Mouse (Mus musculus): ENCODE measurements around the gene Carmil1. TPM values are rescaled to one million over a fixed set of nuclear protein-coding genes. Genes with fewer than 3 reads are reported as not detected.

The Carmil1 gene
- 7.9 and 8.4 TPM in 2 replicates for polyA plus RNA-seq (2015; fragmentation: Nextera tagmentation; extraction: Ambion mirVana)

DNA sequence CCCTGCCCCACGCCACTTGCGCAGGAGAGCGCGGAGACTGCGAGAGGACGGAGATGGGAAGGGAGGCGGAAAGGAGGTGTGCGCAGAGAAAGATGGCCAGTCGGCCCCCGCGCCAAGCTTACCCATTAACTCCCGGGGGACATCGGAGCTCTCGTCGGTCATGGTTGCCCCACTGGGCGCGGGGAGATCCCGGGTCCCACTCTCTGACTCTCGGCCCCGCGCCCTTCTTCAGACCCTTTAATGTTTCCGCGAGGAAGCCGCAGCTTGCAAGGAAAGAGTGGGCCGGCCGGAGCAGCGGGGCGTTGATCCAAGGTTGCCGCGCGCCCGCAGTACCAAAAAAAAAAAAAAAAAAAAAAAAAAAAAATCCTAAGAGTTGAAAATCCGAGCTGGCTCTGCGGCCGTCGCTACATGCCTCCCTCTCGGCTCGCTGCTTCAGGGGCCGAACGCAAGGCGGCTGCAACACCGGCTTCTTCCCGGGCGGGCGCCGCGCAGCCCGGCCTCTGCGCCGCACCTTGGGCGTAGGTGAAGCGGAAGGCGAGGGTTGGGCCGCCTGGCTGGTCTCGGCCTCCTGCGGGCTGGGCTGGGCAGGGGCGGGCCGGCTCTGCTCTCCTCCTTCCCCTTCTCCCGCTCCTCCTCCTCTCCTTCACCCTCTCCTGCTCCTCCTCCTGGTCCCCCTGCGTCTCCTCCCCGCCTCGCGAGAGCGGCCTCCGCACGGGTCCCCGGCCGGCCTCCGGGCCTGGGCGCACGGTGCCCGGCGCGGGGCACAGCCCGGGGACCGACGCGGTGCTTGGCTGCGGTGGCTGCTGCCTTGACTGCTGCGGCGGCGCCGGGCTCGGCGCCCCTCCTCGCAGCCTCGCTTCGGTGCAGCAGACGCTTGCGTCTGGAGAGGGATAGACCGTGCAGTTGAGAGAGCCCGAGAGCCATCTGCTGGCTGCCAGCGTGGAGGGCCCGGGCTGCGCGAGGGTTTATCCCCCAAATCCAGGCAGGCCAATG is at the start of gene Carmil1:
Gene Carmil1 (minus strand): TSS at position 357 of the 993 bp plus-strand sequence.
- Histone ChIP-seq H3K27ac (replicated peaks) (peak within 1 kb of the TSS; percentile 70), H3K36me3 (no peaks in the 10 kb centered on the region), H3K4me1 (peaks cover 14% of the 10 kb centered on the region), H3K27me3 (replicated peaks) (peaks cover 52% of the 10 kb centered on the region), H3K9me3 (no peaks in the 10 kb centered on the region), H3K4me3 (peak within 1 kb of the TSS; percentile 69), H3K9ac (peak within 1 kb of the TSS; percentile 85), H3K4me2 (peak within 1 kb of the TSS; percentile 96)
- peak; percentile 89 for ATAC-seq (ENCODE audit: extremely low read depth, insufficient number of reproducible peaks, low FRiP score, low TSS enrichment)
- WGBS: under 1% methylated on average over 95 of the region's 96 CpGs

DNA sequence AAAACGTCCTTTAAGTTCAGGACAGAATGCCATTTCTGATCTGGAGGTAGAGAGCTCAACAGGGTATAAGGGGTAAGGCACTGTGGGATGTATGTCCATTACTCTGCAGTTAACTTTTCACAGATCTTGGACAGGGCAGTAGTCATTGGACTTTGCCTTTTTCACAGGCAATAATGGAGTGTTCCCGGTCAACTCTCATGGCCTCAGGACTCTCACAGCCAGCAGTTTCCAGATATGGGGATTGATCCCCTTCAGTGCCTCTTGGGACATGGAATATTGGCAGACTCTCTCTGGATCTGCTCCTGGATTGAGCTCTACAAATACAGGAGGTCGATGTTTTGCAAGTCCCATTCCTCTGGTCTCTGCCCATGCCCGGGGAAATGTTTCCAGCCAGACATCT is 49.5 kb upstream of the Carmil1 start:
- Histone ChIP-seq H3K9me3 (no peaks in the 10 kb centered on the region), H3K36me3 (no peaks in the 10 kb centered on the region), H3K4me1 (no peaks in the 10 kb centered on the region), H3K4me2 (no peak overlapping the region), H3K4me3 (no peak overlapping the region), H3K9ac (no peak overlapping the region), H3K27me3 (replicated peaks) (0 out of 2 replicates have a peak, but pooled peaks cover 3% of the 10 kb centered on the region), H3K27ac (replicated peaks) (no peak overlapping the region)
- ATAC-seq (ENCODE audit: extremely low read depth, insufficient number of reproducible peaks, low FRiP score, low TSS enrichment): no peak
- WGBS: 67% methylated on average over 4 of the region's 4 CpGs

DNA sequence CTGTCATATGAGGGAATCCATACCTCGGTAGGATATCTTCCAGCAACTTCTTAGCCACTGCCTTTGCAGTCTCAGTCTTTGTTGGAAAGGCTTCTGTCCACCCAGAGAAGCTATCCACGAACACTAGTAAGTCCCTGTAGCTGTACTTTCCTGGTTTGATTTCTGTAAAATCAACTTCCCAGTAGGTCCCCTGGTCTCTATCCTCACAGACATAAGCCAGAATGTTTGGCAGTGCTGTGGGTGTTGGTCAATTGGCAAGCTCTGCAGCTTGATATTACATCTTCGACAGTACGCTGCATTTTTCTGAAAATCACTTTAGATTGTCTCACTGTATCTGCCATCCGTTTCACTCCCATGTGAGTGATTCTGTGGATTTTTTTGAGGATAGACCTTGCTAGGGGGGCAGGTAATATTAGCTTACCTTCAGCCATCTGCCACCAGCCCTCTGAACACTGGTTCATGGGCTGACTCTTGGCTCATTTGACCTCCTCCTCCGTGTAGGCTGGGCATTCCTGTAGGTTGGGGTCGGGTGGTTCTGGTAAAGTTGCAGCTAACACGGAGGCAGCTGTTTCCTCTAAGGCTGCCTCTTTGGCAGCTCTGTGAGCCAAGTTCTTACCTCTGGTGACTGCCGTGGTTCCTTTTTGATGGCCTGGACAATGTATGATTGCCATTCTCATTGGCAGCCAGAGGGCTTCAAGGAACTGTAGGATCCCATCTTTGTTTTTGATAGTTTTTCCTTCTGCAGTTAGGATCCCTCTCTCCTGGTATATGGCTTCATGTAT is 47.6 kb upstream of the Carmil1 start:
- H3K36me3 ChIP-seq: no peaks in the 10 kb centered on the region
- H3K4me2 ChIP-seq: no peak overlapping the region
- no peak overlapping the region for H3K9ac ChIP-seq
- 66% methylated on average over 9 of the region's 9 CpGs for WGBS
- 0 out of 2 replicates have a peak, but pooled peaks cover 3% of the 10 kb centered on the region for H3K27me3 ChIP-seq (replicated peaks)
- no peaks in the 10 kb centered on the region for H3K4me1 ChIP-seq
- no peak overlapping the region for H3K27ac ChIP-seq (replicated peaks)
- no peaks in the 10 kb centered on the region for H3K9me3 ChIP-seq
- ATAC-seq (ENCODE audit: extremely low read depth, insufficient number of reproducible peaks, low FRiP score, low TSS enrichment): no peak
- no peak overlapping the region for H3K4me3 ChIP-seq

GRCm38 (mm10) chr13:24327201-24327600 is 46.6 kb upstream of the Carmil1 start, which contains the start of gene Cmah:
Cmah (plus strand) TSS chr13:24327404.
- Histone ChIP-seq H3K9ac (no peak within 1 kb of the TSS), H3K27ac (replicated peaks) (no peak within 1 kb of the TSS), H3K27me3 (replicated peaks) (0 out of 2 replicates have a peak, but pooled peaks cover 3% of the 10 kb centered on the region), H3K9me3 (no peaks in the 10 kb centered on the region), H3K4me3 (no peak within 1 kb of the TSS), H3K36me3 (no peaks in the 10 kb centered on the region), H3K4me1 (no peaks in the 10 kb centered on the region), H3K4me2 (no peak within 1 kb of the TSS)
- no peak for ATAC-seq (ENCODE audit: extremely low read depth, insufficient number of reproducible peaks, low FRiP score, low TSS enrichment)
- 73% methylated on average over 5 of the region's 5 CpGs for WGBS

DNA sequence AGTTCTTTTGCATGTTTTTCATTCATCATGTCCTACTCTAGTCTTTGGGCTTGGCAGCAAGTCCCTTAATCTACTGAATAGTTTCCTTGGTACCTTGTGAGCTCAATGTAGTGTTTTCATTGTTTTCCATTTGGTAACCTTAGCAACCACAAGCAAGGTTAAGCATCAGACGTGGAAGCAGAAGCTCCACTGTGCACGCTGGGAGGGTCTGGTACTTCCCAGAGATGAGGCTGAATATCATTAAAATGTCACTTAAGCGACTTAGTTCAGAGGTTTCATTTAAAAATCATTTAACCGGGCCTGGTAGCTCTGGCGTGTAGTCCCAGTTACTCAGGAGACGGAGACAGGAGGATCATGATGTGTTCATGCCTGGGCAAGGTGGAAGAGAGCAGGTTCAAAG is 40.7 kb upstream of the Carmil1 start:
- whole genome bisulfite sequencing: 69% methylated on average over 6 of the region's 6 CpGs
- ATAC-seq (ENCODE audit: extremely low read depth, insufficient number of reproducible peaks, low FRiP score, low TSS enrichment): no peak
- no peak overlapping the region for H3K9ac ChIP-seq
- H3K4me1 ChIP-seq: no peaks in the 10 kb centered on the region
- no peaks in the 10 kb centered on the region for H3K9me3 ChIP-seq
- no peak overlapping the region for H3K4me2 ChIP-seq
- no peak overlapping the region for H3K4me3 ChIP-seq
- H3K27ac ChIP-seq (replicated peaks): no peak overlapping the region
- no peaks in the 10 kb centered on the region for H3K27me3 ChIP-seq (replicated peaks)
- no peaks in the 10 kb centered on the region for H3K36me3 ChIP-seq

DNA sequence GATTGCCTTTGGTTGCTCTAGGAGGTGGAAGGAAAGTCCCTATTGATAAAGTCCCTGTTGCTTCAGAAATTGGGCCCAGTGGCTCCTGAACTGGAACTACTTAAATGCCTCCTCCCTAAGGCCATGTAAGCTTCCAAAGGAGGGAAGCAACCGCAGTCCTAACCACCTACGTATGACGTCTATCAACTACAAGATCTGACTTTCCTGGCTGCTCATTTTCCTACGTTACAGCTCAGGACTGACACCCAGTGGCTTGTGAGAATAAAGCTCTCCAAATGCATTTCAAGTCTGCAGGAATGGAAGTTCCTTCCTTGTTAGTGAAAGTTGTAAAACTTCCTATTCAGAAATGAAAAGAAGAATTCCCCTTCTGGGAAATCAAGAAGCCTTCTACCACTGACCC is 38.0 kb upstream of the Carmil1 start:
- Histone ChIP-seq H3K4me2 (no peak overlapping the region), H3K9me3 (no peaks in the 10 kb centered on the region), H3K36me3 (no peaks in the 10 kb centered on the region), H3K4me3 (no peak overlapping the region), H3K9ac (no peak overlapping the region), H3K4me1 (no peaks in the 10 kb centered on the region), H3K27ac (replicated peaks) (no peak overlapping the region), H3K27me3 (replicated peaks) (no peaks in the 10 kb centered on the region; the same call in 1 of the 2 replicates)
- ATAC-seq (ENCODE audit: extremely low read depth, insufficient number of reproducible peaks, low FRiP score, low TSS enrichment): no peak
- 23% methylated on average over 4 of the region's 4 CpGs for WGBS

DNA sequence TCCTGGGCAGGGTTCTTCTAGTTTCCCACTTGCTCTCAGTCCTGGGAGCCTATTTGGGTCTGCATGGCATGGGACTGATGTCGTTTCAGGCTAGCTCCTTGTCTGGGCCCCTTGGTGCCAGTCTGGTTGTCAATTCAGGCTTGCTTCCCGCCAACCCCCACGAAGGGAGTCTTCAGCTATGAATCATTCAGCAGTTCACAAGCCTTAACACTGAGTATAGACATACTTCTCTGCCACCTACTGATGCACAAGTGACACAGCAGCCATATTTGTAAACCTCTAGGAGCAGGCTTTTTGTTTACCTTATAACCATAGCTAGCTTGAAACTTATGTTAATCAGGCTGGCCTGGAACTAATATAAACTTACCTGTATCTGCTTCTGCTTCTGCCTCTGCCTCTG is 36.0 kb upstream of the Carmil1 start:
- no peak overlapping the region for H3K27ac ChIP-seq (replicated peaks)
- H3K4me3 ChIP-seq: no peak overlapping the region
- WGBS: 65% methylated on average over 3 of the region's 3 CpGs
- no peaks in the 10 kb centered on the region for H3K4me1 ChIP-seq
- no peak overlapping the region for H3K4me2 ChIP-seq
- H3K9me3 ChIP-seq: no peaks in the 10 kb centered on the region
- H3K36me3 ChIP-seq: no peaks in the 10 kb centered on the region
- H3K9ac ChIP-seq: no peak overlapping the region
- ATAC-seq (ENCODE audit: extremely low read depth, insufficient number of reproducible peaks, low FRiP score, low TSS enrichment): no peak
- no peaks in the 10 kb centered on the region; the same call in 1 of the 2 replicates for H3K27me3 ChIP-seq (replicated peaks)

GRCm38 (mm10) chr13:24311011-24311940 is 30.7 kb upstream of the Carmil1 start:
- H3K9me3 ChIP-seq: no peaks in the 10 kb centered on the region
- no peaks in the 10 kb centered on the region for H3K36me3 ChIP-seq
- H3K9ac ChIP-seq: no peak overlapping the region
- H3K27ac ChIP-seq (replicated peaks): no peak overlapping the region
- H3K27me3 ChIP-seq (replicated peaks): no peaks in the 10 kb centered on the region; the same call in 1 of the 2 replicates
- WGBS: 75% methylated on average over 8 of the region's 8 CpGs
- no peaks in the 10 kb centered on the region for H3K4me1 ChIP-seq
- no peak overlapping the region for H3K4me2 ChIP-seq
- no peak overlapping the region for H3K4me3 ChIP-seq
- no peak for ATAC-seq (ENCODE audit: extremely low read depth, insufficient number of reproducible peaks, low FRiP score, low TSS enrichment)

- H3K9me3 ChIP-seq: no peaks in the 10 kb centered on the region
- H3K9ac ChIP-seq: no peak overlapping the region
- no peak overlapping the region for H3K4me2 ChIP-seq
- no peak for ATAC-seq (ENCODE audit: extremely low read depth, insufficient number of reproducible peaks, low FRiP score, low TSS enrichment)
- H3K27ac ChIP-seq (replicated peaks): no peak overlapping the region
- H3K4me3 ChIP-seq: no peak overlapping the region
- 45% methylated on average over 4 of the region's 4 CpGs for WGBS
- no peaks in the 10 kb centered on the region for H3K27me3 ChIP-seq (replicated peaks)
- H3K36me3 ChIP-seq: no peaks in the 10 kb centered on the region
- no peaks in the 10 kb centered on the region for H3K4me1 ChIP-seq
Measured at GRCm38 (mm10) chr13:24306248-24306647, 25.7 kb upstream of the Carmil1 start.

GRCm38 (mm10) chr13:24305486-24305885 is 24.9 kb upstream of the Carmil1 start:
- ATAC-seq (ENCODE audit: extremely low read depth, insufficient number of reproducible peaks, low FRiP score, low TSS enrichment): no peak
- Histone ChIP-seq H3K27me3 (replicated peaks) (no peaks in the 10 kb centered on the region), H3K36me3 (no peaks in the 10 kb centered on the region), H3K4me2 (no peak overlapping the region), H3K4me1 (no peaks in the 10 kb centered on the region), H3K4me3 (no peak overlapping the region), H3K9ac (no peak overlapping the region), H3K9me3 (no peaks in the 10 kb centered on the region), H3K27ac (replicated peaks) (no peak overlapping the region)
- WGBS: 54% methylated on average over 4 of the region's 4 CpGs

Data from heart, embryonic 13.5 days (tissue).